Mouse (Mus musculus) lung, adult 2 months (tissue): ENCODE measurements around the gene Raph1.

ENCODE experiments used
- CTCF ChIP-seq: fragments of 200-500 bp; IDR thresholded peaks from 2 replicates; pipeline ENCODE4 v1.5.1; 2011; ENCODE audit warnings: mild to moderate bottlenecking, low read length, control low read depth; ENCODE audit not compliant: insufficient read depth
- POLR2A ChIP-seq: fragments of 200-500 bp; IDR thresholded peaks from 2 replicates; pipeline ENCODE4 v1.6.1; 2011; ENCODE audit warnings: low read depth, mild to moderate bottlenecking, control low read depth, low read length, borderline replicate concordance; ENCODE audit errors: extremely low read depth

DNA sequence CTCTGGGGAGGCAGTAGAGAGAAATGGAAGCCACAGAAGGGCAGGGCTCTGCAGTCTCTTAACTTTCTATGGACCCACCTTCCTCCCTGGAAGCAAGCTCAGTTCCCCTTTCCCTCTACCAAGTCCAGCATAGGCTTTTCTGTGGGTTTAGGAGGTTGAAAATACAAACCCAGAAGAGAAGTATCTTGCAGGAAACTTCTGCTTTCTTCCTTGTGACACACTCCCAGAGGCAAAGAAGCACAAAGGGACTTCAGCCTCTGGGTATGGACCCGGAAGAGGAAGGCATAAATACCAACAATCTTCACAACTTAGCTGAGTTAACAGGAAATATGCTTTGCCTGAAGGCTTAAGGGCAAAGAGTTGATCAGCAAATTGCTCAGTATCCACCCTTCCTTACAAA, 13.0 kb upstream of the Raph1 start:
- no peak for TF ChIP-seq POLR2A
- no peak for TF ChIP-seq CTCF
